8 mouse cellular contexts compared by ENCODE assay signal in the genomic region with DNA sequence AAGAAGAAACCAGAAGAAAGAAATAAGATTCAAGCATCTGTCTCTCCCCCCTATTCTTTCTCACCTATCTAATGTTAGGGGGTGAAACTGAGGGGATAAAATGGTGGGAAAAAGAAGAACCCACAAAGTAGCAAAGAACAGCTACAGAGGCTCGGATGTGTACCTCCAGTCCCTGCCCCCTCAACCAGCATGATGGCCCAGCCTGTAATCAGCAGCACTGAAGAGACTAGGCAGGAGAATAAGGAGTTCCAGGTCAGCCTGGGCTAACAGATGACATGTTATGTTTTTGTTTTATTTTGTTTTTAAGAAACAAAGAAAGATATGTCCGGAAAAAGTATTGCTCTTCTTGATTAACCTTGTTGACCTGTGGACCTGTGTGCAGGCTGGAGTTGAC. TPM values are rescaled to one million over a fixed set of nuclear protein-coding genes. Genes with fewer than 3 reads are reported as not detected.
DNase-seq lines count a peak whose midpoint lies in the region; ATAC-seq and TF ChIP-seq lines count a peak whose summit lies in the region.

No protein-coding gene starts in this region.

- peaks cover 7% of the 10 kb centered on the region for H3K36me3 ChIP-seq in E14TG2a.4 (ENCODE audit: insufficient read depth, low read length)
- no peaks in the 10 kb centered on the region for H3K36me3 ChIP-seq in hindbrain, embryonic 12.5 days

- peak; percentile 4; the same call in 1 of the 2 replicates for ATAC-seq in frontal cortex, adult (ENCODE audit: low TSS enrichment)
- ATAC-seq in hindbrain, embryonic 12.5 days (ENCODE audit: low FRiP score): peak; percentile 80
- peak; percentile 29; the same call in 1 of the 2 replicates for ATAC-seq in megakaryocyte, adult 5-6 weeks (ENCODE audit: poor library complexity, severe bottlenecking)
- ATAC-seq in CD4-positive, CD25-positive, alpha-beta regulatory T cell, adult 4 months: no peak

- DNase-seq in frontal cortex, postnatal 25 days (ENCODE audit: low spot score in 2 of 2): no peak
- DNase-seq in right cerebral cortex, postnatal 14 days: no peak
- no peak for DNase-seq in layer of hippocampus, adult 18-20 months (ENCODE audit: low spot score in 2 of 2)

- H3K27ac ChIP-seq in hindbrain, embryonic 12.5 days: no peak overlapping the region

- H3K27me3 ChIP-seq in E14TG2a.4 (ENCODE audit: insufficient read depth, low read length): peaks cover 4% of the 10 kb centered on the region
- no peaks in the 10 kb centered on the region for H3K27me3 ChIP-seq in hindbrain, embryonic 12.5 days

- 17% methylated on average over 2 of the region's 2 CpGs for WGBS in hindbrain, embryonic 12.5 days

- no peak for TF ChIP-seq CTCF in E14TG2a.4 (conservative IDR thresholded peaks at IDR 0.05; ENCODE audit: low read length)

- H3K4me3 ChIP-seq in E14TG2a.4 (replicated peaks; ENCODE audit: low read length): peak overlapping the region; percentile 87
- H3K4me3 ChIP-seq in hindbrain, embryonic 12.5 days: peak overlapping the region; percentile 66; the same call in 1 of the 2 replicates

- H3K4me1 ChIP-seq in E14TG2a.4 (replicated peaks; ENCODE audit: low read depth, low read length): peaks cover 46% of the 10 kb centered on the region
- peaks cover 6% of the 10 kb centered on the region for H3K4me1 ChIP-seq in hindbrain, embryonic 12.5 days

- no peak overlapping the region for H3K9ac ChIP-seq in hindbrain, embryonic 12.5 days

- H3K4me2 ChIP-seq in hindbrain, embryonic 12.5 days (replicated peaks): 0 out of 2 replicates have a peak overlapping the region, but pooled peaks have one; percentile 90

- no peaks in the 10 kb centered on the region for H3K9me3 ChIP-seq in E14TG2a.4 (ENCODE audit: low read length)
- no peaks in the 10 kb centered on the region for H3K9me3 ChIP-seq in hindbrain, embryonic 12.5 days (replicated peaks)

RNA-seq across cellular contexts. Expression of a gene that starts 33.6 kb away (rescaled TPM):
- 74.7 and 75.0 TPM in 2 replicates for polyA plus RNA-seq in hindbrain, embryonic 12.5 days (2016; fragmentation: Nextera tagmentation; extraction: Ambion mirVana)
- not detected in 2 replicates for total RNA-seq in megakaryocyte, adult 5-6 weeks (2015)
- 0.48 TPM in 1 of 2 replicates, not detected in the other for total RNA-seq in megakaryocyte, adult 5-6 weeks (2017)
- 100 to 1,000 TPM; 440 to 446 TPM for total RNA-seq in layer of hippocampus, adult 18-20 months (2021)
- polyA plus RNA-seq in CD4-positive, CD25-positive, alpha-beta regulatory T cell, adult 4 months (2017; shearing (Covaris generic)): not detected

RNA-seq across cellular contexts. Expression of a gene that starts 50.8 kb away (rescaled TPM):
- 19.7 and 22.5 TPM in 2 replicates for polyA plus RNA-seq in hindbrain, embryonic 12.5 days (2016; fragmentation: Nextera tagmentation; extraction: Ambion mirVana)
- total RNA-seq in megakaryocyte, adult 5-6 weeks (2015): 13.4 and 14.3 TPM in 2 replicates
- total RNA-seq in megakaryocyte, adult 5-6 weeks (2017): 9.7 and 11.3 TPM in 2 replicates
- total RNA-seq in layer of hippocampus, adult 18-20 months (2021): 10 to 100 TPM; 32.3 to 37.6 TPM
- 10 to 100 TPM; 33.3 to 54.7 TPM for polyA plus RNA-seq in CD4-positive, CD25-positive, alpha-beta regulatory T cell, adult 4 months (2017; shearing (Covaris generic))

RNA-seq across cellular contexts. Expression of a gene that starts 55.8 kb away (rescaled TPM):
- polyA plus RNA-seq in hindbrain, embryonic 12.5 days (2016; fragmentation: Nextera tagmentation; extraction: Ambion mirVana): 0.34 and 0.40 TPM in 2 replicates
- 0.02 TPM in 1 of 2 replicates, not detected in the other for total RNA-seq in megakaryocyte, adult 5-6 weeks (2015)
- not detected in 2 replicates for total RNA-seq in megakaryocyte, adult 5-6 weeks (2017)
- total RNA-seq in layer of hippocampus, adult 18-20 months (2021): under 1 TPM; 0.56 to 0.74 TPM
- under 1 TPM; 0.20 to 0.73 TPM for polyA plus RNA-seq in CD4-positive, CD25-positive, alpha-beta regulatory T cell, adult 4 months (2017; shearing (Covaris generic))

RNA-seq across cellular contexts. Expression of a gene that starts 58.2 kb away (rescaled TPM):
- 21.2 and 22.2 TPM in 2 replicates for polyA plus RNA-seq in hindbrain, embryonic 12.5 days (2016; fragmentation: Nextera tagmentation; extraction: Ambion mirVana)
- 23.7 and 28.7 TPM in 2 replicates for total RNA-seq in megakaryocyte, adult 5-6 weeks (2015)
- 7.4 and 9.0 TPM in 2 replicates for total RNA-seq in megakaryocyte, adult 5-6 weeks (2017)
- 10 to 100 TPM; 22.3 TPM for total RNA-seq in layer of hippocampus, adult 18-20 months (2021)
- polyA plus RNA-seq in CD4-positive, CD25-positive, alpha-beta regulatory T cell, adult 4 months (2017; shearing (Covaris generic)): 10 to 100 TPM; 11.4 to 12.6 TPM

Comparison
In these comparisons a context has a peak if more than half of its experiments do, and no peak if none do; other contexts are left out.
1. RNA of a gene that starts 33.6 kb away (total RNA-seq): 440 to 446 TPM in layer of hippocampus, adult 18-20 months; 0.48 TPM in megakaryocyte, adult 5-6 weeks; every median in the first group is over 100 times any median in the second.